Mouse (Mus musculus) hindbrain, embryonic 16.5 days (tissue): Measurements from ENCODE around the gene Atp11c. TPM values are rescaled to one million over a fixed set of nuclear protein-coding genes. Genes with fewer than 3 reads are reported as not detected.

Experiments
- ATAC-seq: fragments of 200-750 bp; cut with Nextera tagmentation; 2 replicates; pipeline ENCODE4 v1.8.0; 2017; ENCODE audit warnings: moderate TSS enrichment, moderate library complexity
- H3K27ac ChIP-seq: fragments of 300-500 bp; sonication (generic); 2 replicates; pipeline ENCODE4 v1.5.1; 2014; ENCODE audit warnings: low read depth, mild to moderate bottlenecking, control low read depth, low read length, moderate library complexity
- H3K27me3 ChIP-seq: fragments of 300-500 bp; sonication (generic); replicated peaks from 2 replicates; pipeline ENCODE4 v1.6.1; 2014; ENCODE audit warnings: low read length; ENCODE audit not compliant: control insufficient read depth, insufficient read depth
- H3K36me3 ChIP-seq: fragments of 300-500 bp; sonication (generic); 2 replicates; pipeline ENCODE4 v1.6.1; 2014; ENCODE audit warnings: mild to moderate bottlenecking, low read length, moderate library complexity, mixed read lengths; ENCODE audit not compliant: control insufficient read depth, insufficient read depth
- H3K4me1 ChIP-seq: fragments of 300-500 bp; sonication (generic); 2 replicates; pipeline ENCODE4 v1.6.1; 2014; ENCODE audit warnings: low read depth, low read length; ENCODE audit not compliant: control insufficient read depth, insufficient read depth
- H3K4me2 ChIP-seq: fragments of 300-500 bp; sonication (generic); 2 replicates; pipeline ENCODE4 v1.6.1; 2014; ENCODE audit warnings: mild to moderate bottlenecking, low read length, control low read depth, moderate library complexity
- H3K4me3 ChIP-seq: fragments of 300-500 bp; sonication (generic); 2 replicates; pipeline ENCODE4 v1.5.1; 2014; ENCODE audit warnings: mild to moderate bottlenecking, low read length, control low read depth, moderate library complexity
- H3K9ac ChIP-seq: fragments of 300-500 bp; sonication (generic); 2 replicates; pipeline ENCODE4 v1.6.1; 2014; ENCODE audit warnings: low read depth, mild to moderate bottlenecking, control low read depth, low read length, moderate library complexity
- H3K9me3 ChIP-seq: fragments of 300-500 bp; sonication (generic); 2 replicates; pipeline ENCODE4 v1.6.1; 2014; ENCODE audit warnings: mild to moderate bottlenecking, low read length, moderate library complexity; ENCODE audit not compliant: control insufficient read depth
- WGBS: fragments of 180-500 bp; shearing (Covaris S2); extraction: QIAGEN DNeasy Blood & Tissue Kit; methylation state at CpG from one replicate; pipeline ENCODE4 v1.1.7; 2014; 5-methylcytosine and 5-hydroxymethylcytosine counted together
- polyA plus RNA-seq: library from polyadenylated mRNA; unstranded; fragments of >200 nt; fragmentation: Nextera tagmentation; extraction: Ambion mirVana; gene quantifications from 2 replicates; pipeline ENCODE4 v1.2.1, GENCODE M21; 2015

Gene Atp11c
- 9.2 and 9.7 TPM in 2 replicates for polyA plus RNA-seq

DNA sequence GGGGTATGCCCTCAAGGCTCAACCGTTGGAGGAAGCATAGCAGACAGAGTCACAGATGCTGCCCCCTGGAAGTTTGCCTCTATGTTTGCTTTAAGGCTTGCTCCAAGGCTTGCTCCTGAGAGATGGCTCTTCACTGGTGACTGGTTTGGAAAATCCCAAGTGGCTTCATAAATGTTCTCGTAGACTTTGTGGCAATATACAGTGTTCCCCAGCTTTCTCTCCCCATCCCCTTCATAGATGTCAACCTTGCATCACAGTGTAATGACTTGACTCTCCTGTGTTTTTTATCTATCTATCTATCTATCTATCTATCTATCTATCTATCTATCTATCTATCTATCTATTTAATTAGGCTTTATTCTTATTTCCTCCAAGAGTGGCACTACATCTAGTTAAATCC lies at the start of gene Atp11c:
Gene Atp11c (minus strand): TSS at position 101 of the 400 bp plus-strand sequence.
- no peak within 1 kb of the TSS for H3K27ac ChIP-seq
- H3K9ac ChIP-seq = no peak within 1 kb of the TSS
- no peaks in the 10 kb centered on the region for H3K4me1 ChIP-seq
- no peak within 1 kb of the TSS for H3K4me3 ChIP-seq
- no peak for ATAC-seq
- no peaks in the 10 kb centered on the region for H3K27me3 ChIP-seq
- WGBS = 83% methylated on average over 2 of the region's 2 CpGs
- no peaks in the 10 kb centered on the region for H3K9me3 ChIP-seq
- H3K4me2 ChIP-seq = no peak within 1 kb of the TSS
- no peaks in the 10 kb centered on the region for H3K36me3 ChIP-seq

DNA sequence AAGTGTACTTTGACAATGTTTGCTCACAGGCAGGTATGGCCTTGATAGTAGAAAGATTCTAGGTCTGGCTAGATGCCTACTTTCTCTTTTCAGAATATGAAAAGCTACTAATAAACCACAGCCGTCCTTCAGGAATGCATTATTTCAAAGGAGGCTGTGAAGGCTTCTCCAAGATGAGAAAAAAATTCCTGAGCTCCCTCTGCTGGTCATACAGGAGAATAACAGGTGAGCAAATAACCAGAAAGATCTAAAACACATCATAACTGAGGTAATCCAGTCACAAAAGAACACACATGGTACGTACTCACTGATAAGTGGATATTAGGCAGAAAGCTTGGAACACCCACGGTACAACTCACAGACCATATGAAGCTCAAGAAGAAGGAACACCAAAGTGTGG lies 16.7 kb upstream of the Atp11c start:
- ATAC-seq = 0 out of 2 replicates have a peak, but pooled peaks have one; percentile 34
- no peak overlapping the region for H3K27ac ChIP-seq
- WGBS = 19% methylated on average over 3 of the region's 3 CpGs

DNA sequence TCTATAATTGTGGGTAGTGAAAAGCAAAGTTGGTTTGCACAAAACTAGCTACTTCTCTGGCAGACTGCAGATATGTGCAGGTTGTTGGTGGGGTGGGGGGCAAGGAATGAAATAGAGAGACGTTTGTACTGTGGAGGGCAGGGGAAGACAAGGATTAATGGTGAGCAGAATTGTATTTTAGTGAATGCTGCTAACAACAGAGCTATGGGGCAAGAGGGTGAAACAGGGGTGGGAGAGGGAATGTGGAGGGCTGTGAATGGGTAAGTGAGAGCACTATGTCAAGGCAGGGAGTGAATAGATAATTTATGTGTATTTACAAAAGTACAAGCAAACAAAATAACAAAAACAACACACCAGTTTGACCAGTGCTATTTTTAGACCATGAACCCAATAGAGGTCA lies 22.0 kb downstream of the Atp11c start:
- no peak overlapping the region for H3K27ac ChIP-seq
- no peak overlapping the region for H3K4me3 ChIP-seq
- no peak overlapping the region for H3K4me2 ChIP-seq
- H3K4me1 ChIP-seq = no peaks in the 10 kb centered on the region
- 12% methylated on average over 1 of the region's 1 CpGs for WGBS
- H3K27me3 ChIP-seq = no peaks in the 10 kb centered on the region
- H3K36me3 ChIP-seq = no peaks in the 10 kb centered on the region
- H3K9ac ChIP-seq = no peak overlapping the region
- no peaks in the 10 kb centered on the region for H3K9me3 ChIP-seq
- ATAC-seq = no peak

More for the DNA sequence above, 16.7 kb upstream of the Atp11c start:
- no peaks in the 10 kb centered on the region for H3K36me3 ChIP-seq
- no peaks in the 10 kb centered on the region for H3K27me3 ChIP-seq
- no peak overlapping the region for H3K4me3 ChIP-seq
- no peak overlapping the region for H3K4me2 ChIP-seq
- no peaks in the 10 kb centered on the region for H3K4me1 ChIP-seq
- H3K9ac ChIP-seq = no peak overlapping the region
- no peaks in the 10 kb centered on the region for H3K9me3 ChIP-seq

DNA sequence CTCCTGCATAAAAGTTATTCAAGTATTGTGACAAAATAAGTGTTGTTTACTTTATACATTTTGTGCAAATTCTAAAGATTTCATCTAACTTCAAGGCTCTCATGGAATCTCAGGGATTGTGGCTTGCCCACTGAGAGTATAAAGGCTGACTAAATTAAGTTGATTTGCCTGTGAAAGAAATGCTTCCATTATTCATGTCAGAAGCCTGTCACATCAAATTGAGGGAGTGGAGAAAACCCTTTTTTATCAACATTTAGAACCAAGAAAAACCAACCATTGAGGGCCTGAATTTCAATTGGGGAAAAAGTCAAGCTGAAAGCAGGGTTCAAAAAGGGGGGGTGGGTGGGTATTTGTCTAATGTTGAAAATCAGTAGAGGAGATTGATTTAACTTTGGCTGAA lies 23.5 kb downstream of the Atp11c start:
- Histone ChIP-seq H3K4me2 (no peak overlapping the region), H3K27me3 (no peaks in the 10 kb centered on the region), H3K4me1 (no peaks in the 10 kb centered on the region), H3K36me3 (no peaks in the 10 kb centered on the region), H3K4me3 (no peak overlapping the region), H3K9me3 (no peaks in the 10 kb centered on the region), H3K27ac (no peak overlapping the region), H3K9ac (no peak overlapping the region)
- no peak for ATAC-seq

DNA sequence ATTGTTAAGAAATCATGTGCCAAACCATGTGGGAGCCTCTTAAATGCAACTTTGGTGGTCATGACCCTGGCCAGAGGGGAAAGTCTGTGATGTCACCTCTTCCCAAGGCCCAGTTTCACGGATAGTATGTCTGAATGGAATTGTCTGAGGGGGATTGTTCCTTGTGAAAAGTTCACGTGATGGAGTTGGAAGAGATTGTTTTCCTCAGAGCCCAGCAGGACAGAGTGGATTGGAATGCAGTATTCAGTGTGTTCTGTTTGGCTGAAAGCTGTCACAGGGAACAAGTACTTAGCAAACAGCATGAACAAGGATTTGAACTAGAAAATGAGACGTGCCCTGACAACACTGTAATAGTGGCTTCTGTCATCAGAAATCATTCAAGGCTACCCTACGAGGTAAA lies 37.3 kb downstream of the Atp11c start:
- Histone ChIP-seq H3K4me2 (no peak overlapping the region), H3K9ac (no peak overlapping the region), H3K27ac (no peak overlapping the region), H3K36me3 (no peaks in the 10 kb centered on the region), H3K4me1 (no peaks in the 10 kb centered on the region), H3K9me3 (no peaks in the 10 kb centered on the region), H3K27me3 (no peaks in the 10 kb centered on the region), H3K4me3 (no peak overlapping the region)
- ATAC-seq = no peak
- 33% methylated on average over 4 of the region's 4 CpGs for WGBS

DNA sequence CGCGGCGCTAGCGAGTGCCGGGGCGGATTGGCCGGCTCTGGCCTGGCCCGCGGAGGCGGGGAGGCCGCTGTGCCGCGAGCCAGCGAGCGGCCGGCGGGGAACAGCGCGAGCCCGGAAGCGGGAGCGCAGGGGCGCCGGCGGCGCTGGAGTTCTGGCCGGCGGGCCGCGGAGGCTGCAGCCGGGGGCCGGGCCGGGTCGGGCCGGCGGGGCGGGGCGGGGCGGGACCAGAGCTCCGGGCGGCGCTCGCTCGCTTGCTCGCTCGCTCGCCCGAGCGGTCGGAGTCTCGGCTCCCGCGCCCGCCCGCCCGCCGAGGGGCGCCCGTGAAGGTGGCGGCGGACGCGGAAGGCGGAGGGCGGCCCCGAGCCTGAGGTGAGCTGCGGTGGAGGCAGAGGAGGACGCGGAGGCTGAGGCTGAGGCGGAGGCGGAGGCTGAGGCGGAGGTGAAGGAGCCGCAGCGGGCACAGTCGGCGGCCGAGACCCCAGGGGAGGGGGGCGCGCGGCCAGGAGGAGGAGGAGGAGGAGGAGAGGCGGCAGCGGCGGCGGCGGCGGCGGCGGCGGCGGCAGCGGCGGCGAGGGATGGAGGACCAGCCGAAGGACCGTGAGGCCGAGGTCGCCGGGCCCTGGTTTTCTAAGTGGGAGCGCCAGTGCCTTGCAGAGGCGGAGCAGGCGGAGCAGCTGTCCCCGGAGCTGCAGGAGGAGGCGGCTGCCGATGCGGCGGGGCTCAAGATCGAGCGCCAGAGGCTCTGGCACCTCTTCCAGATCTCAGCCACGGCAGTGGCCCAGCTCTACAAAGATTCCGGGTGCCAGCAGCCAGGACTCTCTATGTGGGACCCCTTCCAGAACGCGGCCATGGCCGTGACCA lies 44.8 kb downstream of the Atp11c start:
- Histone ChIP-seq H3K36me3 (no peaks in the 10 kb centered on the region), H3K27ac (peak overlapping the region; percentile 86), H3K27me3 (no peaks in the 10 kb centered on the region), H3K9me3 (no peaks in the 10 kb centered on the region), H3K4me2 (peak overlapping the region; percentile 58), H3K9ac (peak overlapping the region; percentile 77), H3K4me3 (peak overlapping the region; percentile 59), H3K4me1 (no peaks in the 10 kb centered on the region)
- peak; percentile 89 for ATAC-seq
- 18% methylated on average over 38 of the region's 113 CpGs for WGBS

DNA sequence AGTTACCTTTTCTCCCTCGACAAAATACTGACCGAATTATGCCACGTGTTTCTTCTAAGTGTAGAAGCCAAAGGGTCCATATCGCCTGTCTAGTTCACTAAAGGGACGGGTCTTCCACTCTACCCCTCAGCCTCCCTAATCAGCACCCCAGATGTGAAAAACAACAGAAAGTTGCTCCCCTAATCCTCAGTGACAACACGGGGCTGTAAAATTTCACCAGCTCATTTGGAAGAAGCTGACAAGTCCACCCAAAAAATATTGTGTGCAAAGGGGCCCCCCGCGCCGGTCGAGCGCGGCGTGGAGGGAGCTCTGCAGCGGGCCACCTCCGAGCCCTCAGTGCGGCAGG lies 45.4 kb downstream of the Atp11c start:
- peak; percentile 38; the same call in 1 of the 2 replicates for ATAC-seq
- WGBS = 11% methylated on average over 16 of the region's 16 CpGs
- Histone ChIP-seq H3K27ac (peak overlapping the region; percentile 86), H3K4me2 (peak overlapping the region; percentile 58), H3K36me3 (no peaks in the 10 kb centered on the region), H3K9me3 (no peaks in the 10 kb centered on the region), H3K4me1 (no peaks in the 10 kb centered on the region), H3K4me3 (peak overlapping the region; percentile 59), H3K9ac (peak overlapping the region; percentile 77), H3K27me3 (no peaks in the 10 kb centered on the region)

DNA sequence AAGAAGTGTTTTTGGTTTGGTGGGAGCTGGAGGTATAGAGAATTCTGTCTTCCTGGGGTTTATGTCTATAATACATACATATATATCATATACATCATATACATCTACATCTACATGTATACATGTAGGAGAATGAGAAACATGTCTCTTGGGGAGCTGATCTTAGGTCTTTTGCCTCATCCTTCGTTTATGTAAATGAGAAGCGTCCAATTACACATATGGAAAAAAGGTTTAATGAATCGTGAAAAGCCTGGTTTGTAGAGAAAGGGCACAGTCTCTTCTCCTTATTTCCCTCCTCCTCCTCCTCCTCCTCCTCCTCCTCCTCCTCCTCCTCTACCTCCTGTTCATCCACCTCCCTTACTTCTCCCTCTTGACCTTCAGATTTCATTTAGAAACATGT lies 46.6 kb downstream of the Atp11c start:
- H3K27me3 ChIP-seq = no peaks in the 10 kb centered on the region
- no peaks in the 10 kb centered on the region for H3K9me3 ChIP-seq
- 27% methylated on average over 3 of the region's 3 CpGs for WGBS
- H3K4me1 ChIP-seq = no peaks in the 10 kb centered on the region
- no peak overlapping the region for H3K4me3 ChIP-seq
- H3K36me3 ChIP-seq = no peaks in the 10 kb centered on the region
- ATAC-seq = no peak
- no peak overlapping the region for H3K27ac ChIP-seq
- H3K9ac ChIP-seq = no peak overlapping the region
- no peak overlapping the region for H3K4me2 ChIP-seq

DNA sequence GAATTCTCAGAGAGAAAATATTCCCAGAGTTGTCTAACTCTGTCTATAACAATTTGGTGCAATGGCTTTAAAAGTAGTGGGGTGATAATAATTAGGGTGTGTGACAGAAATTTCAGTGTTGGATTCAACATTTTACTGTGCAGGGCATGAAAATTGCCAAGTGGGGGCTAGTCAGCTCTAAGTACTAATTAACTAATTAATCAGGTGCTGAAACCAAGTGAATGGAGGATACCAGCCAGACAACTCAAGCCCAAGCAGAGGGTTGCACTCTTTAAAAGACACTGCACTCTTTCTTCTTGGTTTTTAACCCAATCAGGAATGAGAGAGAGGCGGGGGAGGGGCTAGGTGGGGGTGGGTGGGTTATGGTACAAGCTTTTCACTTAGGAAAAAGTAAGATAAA lies 47.1 kb downstream of the Atp11c start:
- H3K4me2 ChIP-seq = no peak overlapping the region
- WGBS = no CpG with 5 or more reads among the region's 1 CpGs
- ATAC-seq = no peak
- no peak overlapping the region for H3K27ac ChIP-seq
- H3K9me3 ChIP-seq = no peaks in the 10 kb centered on the region
- H3K4me1 ChIP-seq = no peaks in the 10 kb centered on the region
- H3K27me3 ChIP-seq = no peaks in the 10 kb centered on the region
- H3K9ac ChIP-seq = no peak overlapping the region
- H3K36me3 ChIP-seq = no peaks in the 10 kb centered on the region
- H3K4me3 ChIP-seq = no peak overlapping the region
